Mouse (Mus musculus): Measurements from ENCODE around the gene Clip4. TPM values are rescaled to one million over a fixed set of nuclear protein-coding genes. Genes with fewer than 3 reads are reported as not detected.
A peak's percentile ranks its signal among the peaks of the same experiment; 100 is the strongest.

The Clip4 gene
- total RNA-seq, 2 experiments from 2014 or later = 73.0 to 82.8 TPM

GRCm38 (mm10) chr17:71791622-71792021 lies 23.3 kb downstream of the Clip4 start:
- no peak for DNase-seq

GRCm38 (mm10) chr17:71795521-71796205 lies 27.4 kb downstream of the Clip4 start:
- DNase-seq = no peak

GRCm38 (mm10) chr17:71803456-71803855 lies 35.2 kb downstream of the Clip4 start:
- no peak for DNase-seq

GRCm38 (mm10) chr17:71803876-71804275 lies 35.6 kb downstream of the Clip4 start:
- no peak for DNase-seq

GRCm38 (mm10) chr17:71811070-71811469 lies 42.8 kb downstream of the Clip4 start:
- DNase-seq = no peak

GRCm38 (mm10) chr17:71816136-71816864 lies 48.0 kb downstream of the Clip4 start:
- no peak for DNase-seq

- no peak for DNase-seq
Measured at GRCm38 (mm10) chr17:71823622-71824306, 55.5 kb downstream of the Clip4 start.

GRCm38 (mm10) chr17:71826603-71827002 lies 58.3 kb downstream of the Clip4 start:
- DNase-seq = no peak

- no peak for DNase-seq
Measured at GRCm38 (mm10) chr17:71827627-71828026, 59.4 kb downstream of the Clip4 start.

GRCm38 (mm10) chr17:71828647-71829414 lies 60.6 kb downstream of the Clip4 start:
- DNase-seq = no peak

GRCm38 (mm10) chr17:71831960-71832359 lies 63.7 kb downstream of the Clip4 start:
- DNase-seq = no peak

- no peak for DNase-seq
Measured at GRCm38 (mm10) chr17:71862184-71862583, 93.9 kb downstream of the Clip4 start.

GRCm38 (mm10) chr17:71862895-71863294 lies 94.6 kb downstream of the Clip4 start:
- no peak for DNase-seq

- DNase-seq = no peak
Measured at GRCm38 (mm10) chr17:71864039-71864438, 95.8 kb downstream of the Clip4 start.

- DNase-seq = no peak
Measured at GRCm38 (mm10) chr17:71865437-71865836, 97.2 kb downstream of the Clip4 start.

GRCm38 (mm10) chr17:71867892-71868291 lies 99.6 kb downstream of the Clip4 start:
- DNase-seq = no peak

- no peak for DNase-seq
Measured at GRCm38 (mm10) chr17:71868828-71869227, 100.6 kb downstream of the Clip4 start.

GRCm38 (mm10) chr17:71869372-71870231 lies 101.3 kb downstream of the Clip4 start:
- peak; percentile 36 for DNase-seq

GRCm38 (mm10) chr17:71870232-71870621 lies 102.0 kb downstream of the Clip4 start:
- no peak for DNase-seq

GRCm38 (mm10) chr17:71870641-71871040 lies 102.4 kb downstream of the Clip4 start:
- no peak for DNase-seq

GRCm38 (mm10) chr17:71871981-71872380 lies 103.7 kb downstream of the Clip4 start:
- no peak for DNase-seq

GRCm38 (mm10) chr17:71872976-71873375 lies 104.7 kb downstream of the Clip4 start:
- no peak for DNase-seq

Measured in layer of hippocampus, postnatal 36 days (tissue).